Mouse (Mus musculus) G1E-ER4 (cell line): ENCODE data around the gene Clock. TPM values are rescaled to one million over a fixed set of nuclear protein-coding genes. Genes with fewer than 3 reads are reported as not detected.

Experiments used
- GATA1 ChIP-seq: IDR thresholded peaks from one replicate; pipeline ENCODE4 v1.8.0; 2012; ENCODE audit warnings: low read length, inconsistent platforms
- polyA plus RNA-seq: library from polyadenylated mRNA; stranded (reverse); fragments of >175 nt; gene quantifications from 2 replicates; pipeline ENCODE4 v1.2.3, GENCODE M21; 2012

Gene Clock
- polyA plus RNA-seq, 1 experiment, result 1.8 TPM

DNA sequence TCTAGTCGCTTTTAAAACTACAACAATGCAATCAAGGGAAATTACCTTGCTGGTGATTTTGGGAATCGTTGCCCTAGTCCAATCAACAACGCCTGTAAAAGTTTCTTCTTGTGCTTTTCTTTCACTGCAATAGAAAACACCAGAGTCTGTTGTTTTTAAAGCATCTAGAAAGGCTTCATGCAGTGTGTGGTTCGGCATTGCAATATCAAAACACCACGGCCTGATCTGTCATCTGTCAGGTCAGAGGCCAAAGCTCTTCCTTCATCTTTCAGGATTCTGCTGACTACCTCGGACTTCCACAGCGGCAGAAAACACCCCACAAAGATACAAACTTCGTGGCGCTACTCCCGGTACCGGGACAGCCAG, 1.2 kb downstream of the Clock start:
- no peak for TF ChIP-seq GATA1

DNA sequence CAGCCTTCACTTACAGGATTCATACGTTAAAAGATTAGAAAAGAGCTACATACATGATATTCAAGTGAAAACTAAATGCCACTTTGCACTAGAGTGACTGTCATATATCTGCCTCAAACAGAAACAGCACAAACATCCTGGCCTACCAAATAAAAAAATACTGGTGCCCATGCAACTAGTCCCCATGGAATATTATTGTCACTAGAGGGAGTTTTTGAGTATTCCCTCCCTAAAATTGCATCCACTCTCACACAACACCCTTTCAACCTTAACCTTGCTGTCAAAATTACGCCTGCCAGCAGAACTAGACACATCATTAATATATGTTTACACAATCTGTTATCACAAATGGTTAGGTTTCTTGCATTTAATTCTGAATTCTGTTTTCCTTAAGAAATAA, 2.6 kb downstream of the Clock start:
- TF ChIP-seq GATA1, result no peak

DNA sequence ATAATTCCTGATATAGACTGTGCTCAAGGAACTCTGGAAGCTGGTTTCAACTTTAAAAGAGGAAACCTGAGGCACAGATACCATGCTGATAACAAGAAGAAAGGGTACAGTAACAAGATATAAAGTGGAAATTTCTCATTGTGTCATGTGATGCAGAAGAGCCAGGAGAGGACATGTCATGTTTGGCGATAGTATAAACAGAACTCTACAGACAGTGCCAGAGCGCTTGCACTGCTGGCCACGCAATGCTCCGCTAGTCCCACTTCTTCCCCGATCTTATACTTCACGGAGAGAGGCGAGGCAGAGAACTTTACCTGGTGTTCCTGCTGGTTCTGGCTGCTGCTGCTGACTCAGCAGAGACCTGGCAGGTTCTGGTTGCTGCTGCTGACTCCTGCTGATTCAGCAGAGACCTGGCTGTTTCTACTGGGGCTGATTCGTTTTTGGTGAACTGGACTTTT, 15.3 kb downstream of the Clock start:
- no peak for TF ChIP-seq GATA1

DNA sequence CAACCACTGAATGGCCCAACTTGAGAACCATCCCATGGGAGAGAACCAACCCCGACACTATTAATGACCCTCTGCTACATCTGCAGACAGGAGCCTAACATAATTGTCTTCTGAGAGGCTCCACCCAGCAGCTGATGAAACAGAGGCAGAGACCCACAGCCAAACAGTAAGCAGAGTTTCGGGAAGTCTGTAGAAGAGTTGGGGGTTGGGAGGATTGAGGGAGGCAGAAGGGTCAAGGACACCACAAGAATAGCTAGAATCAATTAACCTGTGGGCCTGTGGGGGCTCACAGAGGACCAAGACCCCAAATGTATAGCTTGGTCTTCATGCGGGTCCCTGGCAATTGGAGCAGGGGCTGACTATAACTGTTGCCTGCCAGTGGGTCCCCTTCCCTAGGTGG, 16.3 kb downstream of the Clock start:
- no peak for TF ChIP-seq GATA1

DNA sequence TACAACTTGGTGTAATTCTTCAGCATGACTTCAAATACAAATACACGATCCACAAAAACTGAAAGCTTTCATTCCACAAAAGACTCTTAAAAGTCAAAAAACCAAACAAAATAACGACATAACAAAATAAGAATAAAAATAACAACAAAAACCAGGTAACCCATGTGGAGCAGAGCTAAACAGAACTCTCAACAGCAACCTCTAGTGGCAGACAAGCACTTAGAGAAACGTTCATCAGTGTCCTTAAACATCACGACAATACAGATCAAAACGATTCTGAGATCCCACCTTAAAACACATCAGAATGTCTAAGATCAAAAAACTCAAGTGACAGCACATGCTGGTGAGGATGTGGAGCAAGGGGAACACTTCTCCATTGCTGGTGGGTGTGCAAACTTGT, 17.5 kb downstream of the Clock start:
- TF ChIP-seq GATA1, result no peak

DNA sequence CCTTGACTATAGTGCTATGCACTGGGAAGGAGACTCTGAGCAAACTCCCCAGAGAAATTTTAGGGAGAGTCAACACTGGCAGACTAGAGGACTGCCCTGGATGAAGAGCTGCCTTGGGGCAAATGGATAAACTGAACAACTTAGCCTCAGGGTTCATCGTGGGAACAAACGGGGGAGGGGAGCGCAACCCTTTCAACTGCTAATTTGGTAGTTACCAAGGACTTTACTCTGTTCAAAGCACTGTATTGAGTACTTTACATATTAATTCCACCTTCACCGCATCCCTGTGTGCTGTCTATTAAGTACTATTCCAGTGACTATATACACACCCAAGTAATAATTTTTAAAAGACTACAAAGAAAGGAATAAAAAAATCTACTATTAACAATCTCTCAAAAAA, 18.9 kb downstream of the Clock start:
- no peak for TF ChIP-seq GATA1

DNA sequence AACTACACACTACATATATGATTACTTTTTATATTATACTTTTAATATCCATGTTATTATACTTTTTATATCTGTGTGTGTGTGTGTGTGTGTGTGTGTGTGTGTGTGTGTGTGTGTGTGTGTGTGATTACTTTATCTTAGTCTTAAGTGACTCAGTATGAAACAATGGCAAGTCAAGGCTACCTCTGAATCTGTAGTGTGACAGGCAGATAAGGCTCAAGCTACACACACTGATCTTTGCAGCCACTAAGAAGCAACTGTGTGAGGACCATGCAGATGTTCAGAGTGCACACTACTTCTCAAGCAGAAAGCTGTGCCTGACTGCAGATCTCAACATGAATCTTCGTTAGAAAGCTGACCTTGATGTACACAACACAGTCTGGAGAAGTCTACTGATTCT, 20.7 kb downstream of the Clock start:
- TF ChIP-seq GATA1, result no peak

DNA sequence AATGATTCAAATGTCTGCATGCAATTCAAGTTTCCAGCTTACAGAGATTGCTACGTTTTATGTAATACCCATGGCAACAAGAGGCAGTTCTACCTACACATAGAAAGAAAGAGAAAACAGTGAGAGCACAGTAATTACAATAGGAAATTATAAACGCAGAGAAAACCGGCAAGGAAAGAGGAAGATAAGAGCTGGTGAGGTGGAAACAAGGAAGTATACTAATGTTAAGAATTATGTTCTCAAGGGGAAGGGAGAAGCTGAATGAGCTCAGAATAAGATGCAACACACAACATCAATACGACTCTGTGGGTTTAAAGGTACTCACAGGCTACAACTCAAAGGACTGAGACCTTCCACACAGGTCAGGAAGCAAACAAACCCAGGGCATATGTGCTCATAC, 29.6 kb downstream of the Clock start:
- no peak for TF ChIP-seq GATA1

DNA sequence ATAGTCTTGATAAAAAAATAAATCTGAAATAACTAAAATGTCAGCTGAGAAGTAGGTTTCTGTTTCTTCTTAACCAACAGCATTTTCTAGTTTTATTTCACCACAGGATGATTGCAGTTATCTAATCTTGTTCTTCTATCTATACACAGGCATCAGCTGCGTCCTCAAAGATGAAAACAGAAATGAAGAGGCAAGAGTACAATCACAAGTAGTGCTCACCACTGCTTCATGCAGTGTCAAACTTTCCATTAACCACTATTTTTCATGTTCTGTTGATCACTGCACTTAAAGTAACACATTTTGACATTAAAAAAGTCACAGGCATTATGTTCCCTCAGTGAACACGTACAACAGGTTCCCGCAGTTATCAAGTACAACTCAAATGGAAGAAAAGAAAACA, 53.6 kb downstream of the Clock start:
- TF ChIP-seq GATA1, result no peak

DNA sequence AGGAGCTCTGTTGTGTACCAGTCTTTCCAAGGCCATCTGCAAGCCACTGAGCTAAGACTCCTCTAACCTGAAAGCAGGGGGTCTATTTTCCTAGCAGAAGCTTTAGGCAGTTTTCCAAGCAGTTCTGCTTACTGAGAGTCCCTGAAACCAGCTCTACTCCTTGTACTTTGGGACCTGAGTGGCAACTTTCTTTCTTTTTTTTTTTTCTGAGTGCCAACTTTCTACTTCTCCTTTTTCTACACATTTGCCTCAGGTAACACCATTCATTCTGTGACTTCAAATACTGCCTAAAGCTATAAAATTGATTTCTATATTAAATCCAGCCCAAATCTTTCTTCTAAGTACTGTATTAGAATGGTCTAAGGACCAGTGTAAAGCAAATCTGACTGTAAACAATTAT, 58.1 kb downstream of the Clock start:
- no peak for TF ChIP-seq GATA1

DNA sequence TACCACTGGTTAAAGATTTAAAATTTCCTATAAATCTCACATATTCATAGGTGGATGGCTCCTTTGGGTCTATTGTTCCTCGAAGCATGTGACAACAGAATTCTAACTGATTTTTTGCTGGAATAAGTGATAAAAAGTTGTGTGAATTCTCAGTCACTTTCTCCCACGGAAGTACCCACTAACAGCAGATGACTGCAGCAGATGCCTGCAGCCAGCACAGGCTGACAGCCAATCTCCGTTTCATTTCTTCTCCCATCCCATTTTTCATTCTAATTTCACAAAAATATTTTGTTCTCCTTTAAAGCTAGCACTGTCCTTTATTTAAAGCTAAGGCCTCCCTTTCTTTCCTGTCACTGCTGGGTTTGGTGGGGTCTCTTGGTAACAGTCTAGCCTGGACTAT, 59.2 kb downstream of the Clock start:
- no peak for TF ChIP-seq GATA1

DNA sequence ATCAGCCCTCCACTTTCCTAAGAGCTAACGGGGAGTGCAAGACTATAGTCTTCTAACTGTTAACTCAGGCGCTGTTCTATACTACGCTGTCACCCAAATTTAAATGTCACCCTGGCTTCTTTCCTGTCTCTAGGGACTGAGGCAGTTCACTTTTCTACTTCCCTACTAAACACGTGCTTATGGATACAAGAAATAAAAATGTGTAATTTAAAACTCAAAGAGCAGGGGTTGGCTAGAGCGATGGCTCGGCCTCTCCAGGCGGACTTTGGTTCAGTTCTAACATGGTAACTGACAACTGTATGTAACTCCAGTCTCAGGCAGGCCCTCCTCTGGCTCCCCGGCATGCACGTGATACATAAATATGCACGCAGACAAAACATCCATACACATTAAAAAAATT, 60.2 kb downstream of the Clock start:
- TF ChIP-seq GATA1, result no peak

DNA sequence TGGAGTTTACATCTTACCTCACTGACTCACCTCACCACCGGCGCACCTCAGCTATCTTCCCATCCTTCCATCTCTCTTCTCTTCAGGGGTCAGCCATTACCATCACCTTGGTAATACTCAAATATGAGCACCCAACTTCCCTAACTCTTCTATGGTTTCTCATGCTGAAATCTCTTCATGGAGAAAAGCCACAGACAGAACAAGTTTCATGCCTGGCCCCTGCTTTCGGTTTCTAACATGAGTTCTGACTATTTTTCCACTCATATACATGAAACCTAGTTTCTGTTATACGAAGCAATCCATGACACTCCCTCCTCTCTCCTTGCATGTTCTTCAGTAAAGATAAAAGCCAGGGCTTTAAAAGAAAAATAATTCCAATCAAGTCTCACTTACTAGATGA, 60.7 kb downstream of the Clock start:
- no peak for TF ChIP-seq GATA1

DNA sequence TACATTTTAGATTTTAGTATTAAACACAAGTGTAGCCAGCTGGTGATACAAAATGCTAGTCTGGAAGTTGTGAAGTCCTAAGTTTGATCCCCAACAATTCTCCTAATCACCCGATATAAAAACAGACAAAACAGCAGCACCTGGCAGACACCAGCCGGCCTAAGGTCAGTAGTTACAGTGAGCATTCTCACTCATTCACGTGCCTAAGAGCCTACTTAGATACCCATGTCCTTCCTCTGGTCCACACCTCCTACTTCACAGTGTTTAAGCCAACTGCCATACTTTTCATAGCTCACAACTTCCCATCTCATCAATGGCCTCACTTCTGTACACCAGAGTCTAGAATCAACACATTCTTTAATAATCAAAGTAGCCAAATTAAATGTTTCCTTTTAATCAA, 61.3 kb downstream of the Clock start:
- no peak for TF ChIP-seq GATA1

DNA sequence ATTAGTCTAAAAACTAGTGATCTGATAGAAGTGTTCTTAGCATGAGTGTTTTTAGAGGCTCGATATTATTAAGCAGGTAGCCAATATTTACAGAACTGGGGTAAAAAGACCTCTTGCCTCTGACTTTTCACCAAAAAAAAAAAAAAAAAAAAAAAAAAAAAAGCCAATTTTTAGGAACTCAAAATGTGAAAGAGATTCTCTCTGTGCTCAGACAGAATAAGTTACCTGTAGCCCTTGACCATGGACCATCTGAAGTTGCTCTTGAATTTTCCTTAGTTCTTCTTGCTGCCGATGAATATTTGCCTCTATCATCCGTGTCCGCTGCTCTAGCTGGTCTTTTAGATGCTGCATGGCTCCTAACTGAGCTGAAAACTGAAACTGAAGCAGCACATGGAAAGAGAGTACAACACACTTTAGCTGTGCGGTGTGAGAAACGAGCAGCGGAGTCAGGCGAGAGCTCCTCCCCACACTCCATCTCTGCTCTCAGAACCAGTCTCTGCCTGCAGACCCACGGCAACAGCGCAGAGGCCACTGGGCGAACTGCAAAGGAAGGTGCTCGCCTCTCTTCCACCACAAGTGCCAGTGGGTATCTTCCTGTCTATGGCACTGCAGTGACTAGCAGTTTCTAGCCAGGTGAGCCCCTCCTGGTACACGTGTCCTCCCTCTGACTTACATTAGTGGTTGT, 73.3 kb downstream of the Clock start:
- TF ChIP-seq GATA1, result no peak

DNA sequence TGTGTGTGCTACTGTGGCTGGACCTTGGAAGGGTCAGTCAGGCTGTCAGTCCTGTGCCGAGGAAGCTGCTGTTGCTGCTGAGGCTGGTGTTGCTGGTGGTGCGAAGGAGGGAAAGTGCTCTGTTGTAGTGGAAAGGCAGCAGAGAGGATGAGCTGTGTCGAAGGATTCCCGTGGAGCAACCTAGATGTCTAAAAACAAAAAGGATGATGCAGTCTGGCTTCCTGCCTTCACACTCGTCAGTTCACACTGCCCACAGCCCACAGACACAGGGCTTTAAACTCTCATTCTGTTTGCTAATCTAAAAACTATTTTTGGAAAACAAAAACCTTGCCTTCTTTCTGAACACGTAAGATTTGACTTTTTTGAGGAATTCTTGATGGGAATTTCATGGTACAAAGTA, 87.9 kb downstream of the Clock start:
- no peak for TF ChIP-seq GATA1

DNA sequence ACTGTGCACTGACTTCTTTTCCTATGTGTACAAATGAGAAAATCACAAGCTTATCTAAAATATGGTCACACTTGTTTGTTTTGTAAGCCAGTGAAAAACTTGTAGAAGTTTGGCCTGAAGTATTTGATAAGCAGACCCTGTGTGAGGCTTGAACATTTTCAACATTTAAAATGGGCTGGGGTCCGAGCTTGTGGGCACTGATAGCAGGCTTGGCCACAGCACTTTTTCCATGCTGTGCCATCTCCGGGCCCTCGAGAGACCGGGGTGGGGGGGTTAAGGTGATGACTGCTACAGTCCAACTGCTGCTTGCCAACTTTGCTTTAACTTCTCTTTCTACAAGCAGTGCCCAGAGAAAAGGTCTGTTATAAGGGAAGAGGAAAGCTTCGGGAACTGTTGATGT, 96.5 kb downstream of the Clock start:
- TF ChIP-seq GATA1, result no peak

DNA sequence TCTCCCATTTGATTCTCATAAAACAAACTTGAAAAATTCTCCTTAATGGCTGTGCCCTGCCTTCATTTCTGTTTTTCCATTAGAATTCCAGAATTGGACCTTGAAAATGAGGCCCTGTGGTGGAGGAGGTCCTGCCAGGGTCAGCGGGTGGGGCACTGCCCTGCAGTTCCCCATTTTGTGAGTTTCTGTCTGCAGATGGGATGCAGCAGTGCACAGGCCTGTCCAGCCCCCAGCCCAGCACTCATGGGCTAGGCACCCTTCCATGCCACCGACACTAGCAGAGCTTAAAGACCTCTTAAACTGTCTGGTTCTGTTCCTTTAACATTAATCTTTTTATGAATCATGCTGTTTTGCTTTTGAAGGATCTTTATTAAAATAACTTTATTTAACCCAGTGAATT, 98.7 kb downstream of the Clock start:
- no peak for TF ChIP-seq GATA1
